Mouse (Mus musculus) lung, embryonic 16.5 days (tissue): Measurements from ENCODE around the gene Trip10. TPM values are rescaled to one million over a fixed set of nuclear protein-coding genes. Genes with fewer than 3 reads are reported as not detected.
"Not testable (repeated sequence)": the region's sequence is repeated elsewhere in the genome, so short reads cannot be mapped to it uniquely, and the experiment has no call there.

Experiments
- ATAC-seq: fragments of 200-750 bp; cut with Nextera tagmentation; 2 replicates; pipeline ENCODE4 v1.8.0; 2017; ENCODE audit warnings: low read depth, mild to moderate bottlenecking, moderate library complexity
- H3K27ac ChIP-seq: fragments of 300-500 bp; sonication (generic); 2 replicates; pipeline ENCODE4 v1.5.1; 2014; ENCODE audit warnings: mild to moderate bottlenecking, control low read depth, low read length
- H3K27me3 ChIP-seq: fragments of 300-500 bp; sonication (generic); 2 replicates; pipeline ENCODE4 v1.6.1; 2014; ENCODE audit warnings: low read depth, low read length, mixed read lengths; ENCODE audit not compliant: control insufficient read depth, insufficient read depth
- H3K36me3 ChIP-seq: fragments of 300-500 bp; sonication (generic); 2 replicates; pipeline ENCODE4 v1.6.1; 2014; ENCODE audit warnings: low read length; ENCODE audit not compliant: control insufficient read depth, insufficient read depth
- H3K4me1 ChIP-seq: fragments of 300-500 bp; sonication (generic); replicated peaks from 2 replicates; pipeline ENCODE4 v1.6.1; 2014; ENCODE audit warnings: low read length, mixed read lengths; ENCODE audit not compliant: control insufficient read depth, insufficient read depth
- H3K4me2 ChIP-seq: fragments of 300-500 bp; sonication (generic); 2 replicates; pipeline ENCODE4 v1.6.1; 2014; ENCODE audit warnings: low read depth, low read length, control low read depth
- H3K4me3 ChIP-seq: fragments of 300-500 bp; sonication (generic); 2 replicates; pipeline ENCODE4 v1.5.1; 2014; ENCODE audit warnings: mild to moderate bottlenecking, low read length, control low read depth
- H3K9ac ChIP-seq: fragments of 300-500 bp; sonication (generic); 2 replicates; pipeline ENCODE4 v1.6.1; 2014; ENCODE audit warnings: low read length, control low read depth
- H3K9me3 ChIP-seq: fragments of 300-500 bp; sonication (generic); 2 replicates; pipeline ENCODE4 v1.6.1; 2016; ENCODE audit warnings: low read length; ENCODE audit not compliant: control insufficient read depth
- WGBS: fragments of 180-500 bp; shearing (Covaris S2); extraction: QIAGEN DNeasy Blood & Tissue Kit; methylation state at CpG from one replicate; pipeline ENCODE4 v1.1.7; 2014; 5-methylcytosine and 5-hydroxymethylcytosine counted together
- polyA plus RNA-seq: library from polyadenylated mRNA; unstranded; fragments of >200 nt; fragmentation: Nextera tagmentation; extraction: Ambion mirVana; gene quantifications from 2 replicates; pipeline ENCODE4 v1.2.1, GENCODE M21; 2015

Trip10 gene
- polyA plus RNA-seq, 1 experiment from 2014 or later = 54.1 TPM

DNA sequence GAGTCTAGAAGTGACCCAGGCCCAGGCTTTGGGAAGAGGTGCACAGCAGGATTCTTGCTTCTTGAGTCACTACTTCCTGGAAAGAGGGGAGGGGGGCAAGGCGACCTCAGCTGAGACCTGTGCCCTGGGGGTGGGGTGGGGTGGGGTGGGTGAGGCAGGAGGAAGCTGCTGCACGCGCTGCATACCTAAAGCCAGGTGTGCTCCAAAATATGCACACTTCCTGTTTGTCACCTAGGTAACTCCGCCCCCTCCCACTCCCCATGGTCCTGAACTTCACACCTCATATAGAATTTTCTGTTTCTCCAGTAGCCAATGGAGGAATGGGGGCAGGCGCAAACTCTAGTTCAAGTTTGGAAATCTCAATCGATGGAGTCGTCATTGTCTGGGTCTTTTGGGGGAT is 24.6 kb downstream of the Trip10 start:
- H3K4me1 ChIP-seq = peaks cover 5% of the 10 kb centered on the region; the same call in 1 of the 2 replicates
- H3K4me2 ChIP-seq = no peak overlapping the region
- H3K9me3 ChIP-seq = no peaks in the 10 kb centered on the region
- ATAC-seq = no peak
- H3K27ac ChIP-seq = no peak overlapping the region
- no peaks in the 10 kb centered on the region for H3K27me3 ChIP-seq
- WGBS = 32% methylated on average over 4 of the region's 7 CpGs
- no peak overlapping the region for H3K9ac ChIP-seq
- no peaks in the 10 kb centered on the region for H3K36me3 ChIP-seq
- H3K4me3 ChIP-seq = no peak overlapping the region

DNA sequence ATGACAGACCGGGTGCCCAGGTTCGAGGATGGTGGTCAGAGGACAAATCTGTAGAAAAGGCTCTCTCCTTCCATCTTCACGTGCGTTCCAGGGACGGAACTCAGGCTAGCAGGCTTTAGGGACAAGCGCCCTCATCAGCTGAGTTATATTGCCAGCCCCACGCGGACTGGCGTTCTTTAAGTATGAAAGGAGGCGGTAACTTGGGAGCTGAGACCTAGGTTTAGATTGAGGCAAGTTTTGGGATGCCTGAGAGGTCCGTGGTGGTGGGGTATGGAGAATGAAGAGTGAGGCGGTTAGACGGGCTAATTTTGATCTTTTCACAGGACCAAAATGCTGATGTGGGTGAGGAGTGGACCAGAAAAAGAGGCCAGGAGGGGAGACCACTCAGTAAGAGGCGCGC is 25.4 kb downstream of the Trip10 start:
- Histone ChIP-seq H3K4me3 (peak overlapping the region; percentile 65), H3K36me3 (no peaks in the 10 kb centered on the region), H3K27ac (peak overlapping the region; percentile 60; the same call in 1 of the 2 replicates), H3K9ac (peak overlapping the region; percentile 71), H3K27me3 (no peaks in the 10 kb centered on the region), H3K9me3 (no peaks in the 10 kb centered on the region), H3K4me1 (peaks cover 5% of the 10 kb centered on the region; the same call in 1 of the 2 replicates), H3K4me2 (peak overlapping the region; percentile 69)
- ATAC-seq = no peak
- 3% methylated on average over 15 of the region's 15 CpGs for WGBS

DNA sequence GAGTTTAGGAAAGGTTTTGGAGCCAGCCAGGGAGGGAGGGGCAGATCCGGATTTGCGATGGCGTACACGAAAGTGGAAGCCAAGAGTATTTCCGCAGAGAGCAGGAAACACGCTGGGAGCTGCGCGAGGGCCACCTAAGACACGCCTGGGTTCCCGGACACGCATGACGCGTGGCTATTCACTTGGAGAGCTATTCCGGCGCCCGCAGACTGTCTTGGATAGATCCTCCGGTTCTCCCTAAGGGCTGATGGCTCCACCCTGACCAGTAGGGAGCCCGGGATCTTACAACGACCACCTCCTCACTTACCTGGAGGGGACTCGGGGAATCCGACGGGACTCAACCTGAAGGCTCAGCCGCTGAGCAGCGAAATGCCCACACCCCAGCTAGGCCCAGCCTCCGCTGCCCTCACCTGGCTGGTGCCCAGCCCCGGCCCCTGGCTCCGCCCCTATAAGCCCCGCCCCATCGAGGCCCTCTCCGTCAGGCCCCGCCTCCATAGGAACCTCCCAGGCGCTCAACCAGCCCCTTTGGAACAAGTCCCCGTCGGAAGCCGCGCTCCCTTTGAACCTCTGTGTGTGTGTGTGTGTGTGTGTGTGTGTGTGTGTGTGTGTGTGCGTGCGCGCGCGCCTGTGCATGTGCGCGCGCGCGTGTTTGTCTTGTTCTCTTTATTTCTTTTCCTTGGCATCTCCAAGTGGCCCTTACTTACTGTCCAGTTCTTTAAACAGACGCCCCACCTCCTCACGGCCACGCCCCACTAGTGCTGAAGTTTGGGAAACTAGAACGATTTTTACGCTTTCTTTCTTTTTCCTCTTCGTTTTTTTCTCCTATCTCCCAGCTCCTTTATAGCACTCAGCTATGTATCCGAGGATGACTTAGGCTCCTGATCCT is 26.1 kb downstream of the Trip10 start:
- peak; percentile 90 for ATAC-seq
- Histone ChIP-seq H3K9ac (peak overlapping the region; percentile 71), H3K27me3 (no peaks in the 10 kb centered on the region), H3K27ac (peak overlapping the region; percentile 60), H3K9me3 (no peaks in the 10 kb centered on the region), H3K4me3 (peak overlapping the region; percentile 65), H3K4me2 (peak overlapping the region; percentile 69), H3K36me3 (no peaks in the 10 kb centered on the region), H3K4me1 (peaks cover 5% of the 10 kb centered on the region; the same call in 1 of the 2 replicates)
- WGBS = under 1% methylated on average over 46 of the region's 53 CpGs

DNA sequence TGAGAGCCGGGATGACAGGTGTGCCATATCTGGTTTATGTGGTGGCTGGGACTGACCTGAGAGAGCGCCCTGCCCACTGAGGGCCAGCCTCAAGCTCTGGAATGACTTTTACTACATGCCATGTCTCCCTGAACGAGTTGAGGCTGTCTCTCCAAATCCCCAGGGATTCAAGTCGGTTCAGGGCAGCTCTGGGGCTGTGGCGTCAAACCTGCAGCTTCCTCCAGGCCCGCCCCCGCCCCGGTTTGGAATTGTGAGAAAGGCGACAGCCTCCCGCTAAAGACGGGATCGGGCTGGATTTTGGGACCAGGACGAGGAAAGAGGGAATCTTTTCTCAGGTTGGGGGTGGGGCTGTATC is 26.7 kb downstream of the Trip10 start:
- Histone ChIP-seq H3K9ac (peak overlapping the region; percentile 53), H3K27ac (0 out of 2 replicates have a peak overlapping the region, but pooled peaks have one; percentile 3), H3K27me3 (no peaks in the 10 kb centered on the region), H3K4me1 (peaks cover 5% of the 10 kb centered on the region; the same call in 1 of the 2 replicates), H3K9me3 (no peaks in the 10 kb centered on the region), H3K36me3 (no peaks in the 10 kb centered on the region), H3K4me3 (peak overlapping the region; percentile 65), H3K4me2 (peak overlapping the region; percentile 69)
- WGBS = 3% methylated on average over 13 of the region's 13 CpGs
- peak; percentile 4; the same call in 1 of the 2 replicates for ATAC-seq

DNA sequence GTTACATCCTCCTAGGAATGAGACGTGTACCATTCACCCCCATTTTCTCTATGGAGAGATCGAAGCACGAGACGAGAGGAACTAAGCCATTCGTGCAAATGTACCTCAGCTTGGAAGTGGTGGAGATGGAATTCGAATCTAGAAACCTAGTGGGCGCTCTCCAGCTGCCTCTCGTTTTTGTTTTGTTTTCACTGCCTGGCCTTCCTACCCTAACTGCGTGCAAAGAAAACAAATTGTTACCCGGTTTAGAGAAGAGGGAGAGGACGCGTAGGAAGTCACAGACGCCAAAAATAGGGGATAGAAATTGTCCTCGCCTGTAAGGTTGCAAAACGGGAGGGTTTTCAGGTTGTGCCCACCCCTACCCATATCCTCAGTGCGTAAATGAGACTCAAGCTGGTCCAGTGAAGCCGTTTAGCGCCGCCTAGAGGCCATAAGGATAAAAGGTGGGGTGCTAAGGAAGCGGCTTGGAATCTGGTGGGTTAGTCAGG is 27.4 kb downstream of the Trip10 start:
- Histone ChIP-seq H3K9ac (peak overlapping the region; percentile 54; the same call in 1 of the 2 replicates), H3K27ac (no peak overlapping the region)
- peak; percentile 67 for ATAC-seq

DNA sequence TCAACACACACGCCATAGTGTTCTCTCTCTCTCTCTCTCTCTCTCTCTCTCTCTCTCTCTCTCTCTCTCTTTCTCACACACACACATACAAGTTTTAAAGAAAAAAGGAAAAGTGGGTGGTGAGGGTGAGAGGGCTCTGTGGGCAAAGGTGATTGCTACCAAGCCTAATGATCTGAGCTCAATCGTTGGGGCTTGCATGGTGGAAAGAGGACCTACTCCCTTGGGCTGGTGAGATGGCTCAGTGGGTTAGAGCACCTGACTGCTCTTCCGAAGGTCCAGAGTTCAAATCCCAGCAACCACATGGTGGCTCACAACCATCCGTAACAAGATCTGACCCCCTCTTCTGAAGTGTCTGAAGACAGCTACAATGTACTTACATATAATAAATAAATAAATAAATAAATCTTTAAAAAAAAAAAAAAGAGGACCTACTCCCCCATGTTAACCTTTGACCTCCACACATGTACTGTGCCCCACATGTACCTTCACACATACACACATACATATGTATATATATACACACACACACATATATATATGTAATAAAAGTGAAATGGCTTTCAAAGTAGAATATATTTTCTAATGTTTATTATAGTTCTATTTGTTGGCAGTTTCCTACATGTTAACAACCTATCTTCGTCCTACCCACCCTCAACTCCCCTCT is 28.5 kb downstream of the Trip10 start:
- H3K27me3 ChIP-seq, H3K9me3 ChIP-seq, ATAC-seq, H3K36me3 ChIP-seq, H3K27ac ChIP-seq, H3K4me1 ChIP-seq, H3K4me3 ChIP-seq, H3K9ac ChIP-seq, H3K4me2 ChIP-seq: not testable (repeated sequence)
- WGBS = 82% methylated on average over 4 of the region's 5 CpGs

More for the DNA sequence above, 27.4 kb downstream of the Trip10 start:
- under 1% methylated on average over 20 of the region's 20 CpGs for WGBS
- Histone ChIP-seq H3K27me3 (no peaks in the 10 kb centered on the region), H3K4me1 (peaks cover 5% of the 10 kb centered on the region; the same call in 1 of the 2 replicates), H3K36me3 (no peaks in the 10 kb centered on the region), H3K4me3 (peak overlapping the region; percentile 65), H3K9me3 (no peaks in the 10 kb centered on the region), H3K4me2 (peak overlapping the region; percentile 69)

DNA sequence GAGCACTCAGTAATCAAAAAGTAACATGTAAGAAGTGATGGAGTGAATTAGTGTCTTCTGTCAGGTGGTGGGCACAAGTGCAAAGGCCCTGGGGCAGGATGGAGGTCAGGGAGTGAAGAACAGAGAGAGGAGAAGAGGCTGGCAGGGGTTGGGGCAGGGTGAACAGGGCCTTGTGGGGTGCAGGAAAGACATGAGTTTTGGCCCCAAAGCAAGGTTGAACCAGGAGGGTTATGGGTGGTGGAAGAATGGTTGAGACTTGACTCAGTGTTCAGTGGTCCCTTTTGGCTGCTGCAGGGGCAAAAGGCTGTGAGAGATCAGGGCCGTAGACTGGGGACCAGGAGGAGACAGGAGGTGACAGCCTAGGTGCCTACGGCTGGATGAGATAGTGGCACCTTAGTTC is 29.3 kb downstream of the Trip10 start:
- ATAC-seq = no peak
- no peak overlapping the region for H3K4me3 ChIP-seq
- H3K27me3 ChIP-seq = no peaks in the 10 kb centered on the region
- peaks cover 5% of the 10 kb centered on the region; the same call in 1 of the 2 replicates for H3K4me1 ChIP-seq
- no peaks in the 10 kb centered on the region for H3K9me3 ChIP-seq
- no peaks in the 10 kb centered on the region for H3K36me3 ChIP-seq
- H3K9ac ChIP-seq = no peak overlapping the region
- H3K27ac ChIP-seq = no peak overlapping the region
- no peak overlapping the region for H3K4me2 ChIP-seq
- 86% methylated on average over 2 of the region's 2 CpGs for WGBS

DNA sequence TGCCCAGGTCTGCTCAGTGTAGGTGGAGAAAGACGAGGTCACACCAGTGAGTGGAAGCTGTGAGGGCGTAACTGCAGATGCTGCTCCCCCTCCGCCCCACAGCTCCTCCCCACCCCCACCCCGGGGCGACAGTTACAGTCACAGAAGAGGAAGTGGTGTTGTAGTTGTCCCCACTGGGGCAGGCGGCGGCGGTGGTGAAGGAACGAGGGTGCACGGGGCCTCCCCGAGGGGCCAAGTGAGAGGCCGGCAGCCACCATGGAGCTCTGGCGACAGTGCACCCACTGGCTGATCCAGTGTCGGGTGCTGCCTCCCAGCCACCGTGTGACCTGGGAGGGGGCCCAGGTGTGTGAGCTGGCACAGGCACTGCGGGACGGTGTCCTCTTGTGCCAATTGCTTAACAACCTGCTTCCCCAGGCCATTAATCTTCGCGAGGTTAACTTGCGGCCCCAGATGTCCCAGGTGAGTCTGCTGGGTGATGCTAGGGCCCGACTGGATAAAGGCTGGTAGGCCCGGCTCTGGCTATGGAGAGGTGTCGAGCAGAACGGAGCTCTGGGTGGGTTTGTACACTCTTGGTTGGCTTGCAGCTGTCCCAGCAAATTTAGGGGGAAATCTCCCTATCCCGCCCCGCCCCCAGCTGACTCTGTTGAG is 29.8 kb downstream of the Trip10 start, which contains the start of gene Vav1:
TSS of gene Vav1 (plus strand) at position 158 of the 648 bp plus-strand sequence.
- Histone ChIP-seq H3K4me1 (peaks cover 5% of the 10 kb centered on the region; the same call in 1 of the 2 replicates), H3K27me3 (no peaks in the 10 kb centered on the region), H3K9ac (no peak within 1 kb of the TSS), H3K4me2 (no peak within 1 kb of the TSS), H3K27ac (no peak within 1 kb of the TSS), H3K36me3 (no peaks in the 10 kb centered on the region), H3K9me3 (no peaks in the 10 kb centered on the region), H3K4me3 (no peak within 1 kb of the TSS)
- no peak for ATAC-seq
- WGBS = 52% methylated on average over 26 of the region's 26 CpGs
